Mouse (Mus musculus) liver, adult 2 months (tissue): ENCODE data around the gene Hs6st3.

Experiments
- CTCF ChIP-seq: fragments of 200-500 bp; IDR thresholded peaks from 2 replicates; pipeline ENCODE4 v1.5.1; 2011; ENCODE audit warnings: low read depth, low read length, control low read depth
- POLR2A ChIP-seq: fragments of 200-500 bp; IDR thresholded peaks from 2 replicates; pipeline ENCODE4 v1.6.1; 2011; ENCODE audit warnings: low read length, control low read depth; ENCODE audit not compliant: insufficient read depth; ENCODE audit errors: extremely low read depth

- TF ChIP-seq CTCF (no peak), POLR2A (no peak)
Measured at GRCm38 (mm10) chr14:119532889-119533546, 394.9 kb downstream of the Hs6st3 start.
